Mouse (Mus musculus): ENCODE results near the gene Stra6. TPM values are rescaled to one million over a fixed set of nuclear protein-coding genes. Genes with fewer than 3 reads are reported as not detected.

Stra6 gene
- polyA plus RNA-seq, 2 experiments, result 0.07 TPM; not detected in 1

DNA sequence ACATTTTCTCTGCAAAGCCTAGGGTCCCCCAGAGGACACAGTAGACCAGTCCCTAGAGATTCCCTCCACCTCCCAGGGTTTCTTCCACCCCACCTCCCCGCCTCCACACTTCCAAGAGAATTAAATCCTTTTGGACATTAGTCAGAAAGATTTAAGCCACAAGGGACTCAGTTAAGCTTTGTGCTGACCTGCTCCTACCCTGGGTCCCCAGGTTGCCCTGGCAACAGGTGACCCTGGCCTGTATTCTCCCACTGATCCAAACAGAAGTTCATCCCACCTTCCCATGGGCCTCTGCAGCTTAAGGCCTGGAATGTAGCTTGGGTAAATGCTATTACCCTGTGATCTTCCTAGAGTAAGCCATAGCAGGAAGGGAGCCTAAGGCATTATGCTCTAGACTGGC, 81.1 kb downstream of the Stra6 start:
- H3K27ac ChIP-seq, result no peak overlapping the region
- WGBS (ENCODE audit: insufficient replicate concordance), result 54% methylated on average over 1 of the region's 1 CpGs
- no peaks in the 10 kb centered on the region for H3K4me1 ChIP-seq (replicated peaks; ENCODE audit: control insufficient read depth in 2 of 2, insufficient read depth in 2 of 2, low read length in 1 of 2)
- TF ChIP-seq EP300 (IDR thresholded peaks at IDR 0.05; ENCODE audit: low read depth) (no peak), CTCF (IDR thresholded peaks at IDR 0.05; ENCODE audit: low read depth) (no peak)
- ATAC-seq (ENCODE audit: insufficient read depth), result no peak
- H3K27me3 ChIP-seq (ENCODE audit: control insufficient read depth, insufficient read depth, low read length), result no peaks in the 10 kb centered on the region
- DNase-seq (ENCODE audit: low read depth in 3 of 3, low spot score in 3 of 3), result no peak
- H3K9me3 ChIP-seq (ENCODE audit: control insufficient read depth, low read length), result no peaks in the 10 kb centered on the region
- no peak overlapping the region for H3K4me3 ChIP-seq (ENCODE audit: insufficient read depth in 1 of 2, low read depth in 2 of 2, low read length in 2 of 2)
- no peak overlapping the region for H3K9ac ChIP-seq (replicated peaks)
- no peaks in the 10 kb centered on the region for H3K36me3 ChIP-seq (replicated peaks; ENCODE audit: control insufficient read depth, insufficient read depth, low read depth)
- H3K4me2 ChIP-seq (ENCODE audit: low read depth), result no peak overlapping the region

DNA sequence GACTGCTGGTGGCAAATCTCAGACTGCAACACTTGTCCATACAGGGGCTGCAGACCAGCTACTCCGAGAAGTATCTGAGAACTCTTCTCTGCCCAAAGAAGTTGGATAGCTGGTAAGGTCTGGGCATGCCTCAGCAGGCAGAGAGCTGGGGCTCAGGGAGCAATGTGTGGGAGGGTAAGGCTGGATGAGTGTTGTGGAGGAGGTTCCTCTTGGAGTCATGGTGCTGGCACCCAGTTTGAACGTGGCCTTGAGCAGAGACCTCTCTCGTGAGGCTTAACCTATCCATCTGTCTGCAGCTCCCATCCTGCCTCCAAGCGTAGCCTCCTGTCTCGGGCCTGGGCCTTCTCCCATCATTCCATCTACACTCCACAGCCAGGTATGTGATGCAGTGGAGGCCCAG, 81.8 kb downstream of the Stra6 start:
- Histone ChIP-seq H3K4me3 (ENCODE audit: insufficient read depth in 1 of 2, low read depth in 2 of 2, low read length in 2 of 2) (no peak overlapping the region), H3K9ac (replicated peaks) (no peak overlapping the region), H3K9me3 (ENCODE audit: control insufficient read depth, low read length) (no peaks in the 10 kb centered on the region), H3K4me2 (ENCODE audit: low read depth) (no peak overlapping the region), H3K27me3 (ENCODE audit: control insufficient read depth, insufficient read depth, low read length) (no peaks in the 10 kb centered on the region), H3K27ac (no peak overlapping the region), H3K4me1 (replicated peaks; ENCODE audit: control insufficient read depth in 2 of 2, insufficient read depth in 2 of 2, low read length in 1 of 2) (no peaks in the 10 kb centered on the region), H3K36me3 (replicated peaks; ENCODE audit: control insufficient read depth, insufficient read depth, low read depth) (no peaks in the 10 kb centered on the region)
- DNase-seq (ENCODE audit: low read depth in 3 of 3, low spot score in 3 of 3) (no peak), ATAC-seq (ENCODE audit: insufficient read depth) (no peak)
- TF ChIP-seq CTCF (IDR thresholded peaks at IDR 0.05; ENCODE audit: low read depth) (no peak), EP300 (IDR thresholded peaks at IDR 0.05; ENCODE audit: low read depth) (no peak)
- 57% methylated on average over 5 of the region's 5 CpGs for WGBS (ENCODE audit: insufficient replicate concordance)

DNA sequence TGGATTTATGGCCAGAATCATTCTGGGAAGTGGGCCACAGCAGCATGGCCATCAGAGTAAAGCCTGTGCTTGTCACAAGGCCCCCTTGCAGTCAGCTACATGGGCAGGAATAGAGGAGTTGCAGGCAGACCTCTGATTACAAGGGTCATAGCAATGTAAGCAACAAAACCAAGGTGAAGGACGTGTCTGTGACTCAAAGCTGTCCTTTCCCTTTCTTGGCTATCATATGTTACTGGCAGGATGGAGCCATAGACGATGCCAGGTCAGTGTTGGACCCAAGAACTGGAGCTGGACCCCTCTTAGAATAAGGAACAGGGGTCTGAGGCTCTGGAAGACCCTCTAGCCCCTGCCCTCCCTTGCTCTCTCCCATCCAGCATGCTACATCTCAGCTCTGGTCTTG, 85.2 kb downstream of the Stra6 start:
- Histone ChIP-seq H3K9me3 (ENCODE audit: control insufficient read depth, low read length) (no peaks in the 10 kb centered on the region), H3K36me3 (replicated peaks; ENCODE audit: control insufficient read depth, insufficient read depth, low read depth) (no peaks in the 10 kb centered on the region), H3K27ac (no peak overlapping the region), H3K9ac (replicated peaks) (no peak overlapping the region), H3K4me3 (ENCODE audit: insufficient read depth in 1 of 2, low read depth in 2 of 2, low read length in 2 of 2) (no peak overlapping the region), H3K27me3 (ENCODE audit: control insufficient read depth, insufficient read depth, low read length) (no peaks in the 10 kb centered on the region), H3K4me2 (ENCODE audit: low read depth) (no peak overlapping the region), H3K4me1 (replicated peaks; ENCODE audit: control insufficient read depth in 2 of 2, insufficient read depth in 2 of 2, low read length in 1 of 2) (no peaks in the 10 kb centered on the region)
- ATAC-seq (ENCODE audit: insufficient read depth), result no peak
- TF ChIP-seq CTCF (IDR thresholded peaks at IDR 0.05; ENCODE audit: low read depth) (no peak), EP300 (IDR thresholded peaks at IDR 0.05; ENCODE audit: low read depth) (no peak)
- no peak for DNase-seq (ENCODE audit: low read depth in 3 of 3, low spot score in 3 of 3)
- WGBS (ENCODE audit: insufficient replicate concordance), result 16% methylated on average over 2 of the region's 2 CpGs

DNA sequence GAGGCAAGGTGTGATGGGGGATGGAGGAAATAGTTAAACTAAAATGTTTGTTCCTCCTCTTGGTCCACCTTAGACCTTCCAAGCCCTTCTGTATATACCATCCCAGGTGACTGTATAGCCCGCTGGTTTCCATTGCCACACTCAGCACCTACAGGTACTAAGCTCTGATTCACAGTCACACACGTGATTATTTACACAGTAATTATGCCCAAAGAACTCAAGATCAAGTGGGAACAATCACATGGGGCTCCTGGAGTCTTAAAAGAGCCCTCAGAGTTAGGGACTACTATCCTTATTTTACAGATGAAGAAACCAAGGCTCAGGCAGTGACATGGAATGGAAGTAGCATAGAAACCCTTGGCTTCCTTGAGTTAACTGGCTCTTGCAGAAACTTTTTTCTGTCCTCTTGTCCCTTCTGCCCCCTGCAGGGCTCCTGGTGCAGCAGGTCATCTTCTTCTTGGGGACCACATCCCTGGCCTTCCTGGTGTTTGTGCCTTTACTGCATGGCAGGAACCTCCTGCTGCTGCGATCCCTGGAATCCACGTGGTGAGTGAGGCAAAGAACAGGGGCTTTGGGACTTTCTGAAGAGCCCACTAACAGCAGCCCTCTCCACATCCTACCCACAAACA, 87.3 kb downstream of the Stra6 start:
- 47% methylated on average over 4 of the region's 4 CpGs for WGBS (ENCODE audit: insufficient replicate concordance)
- Histone ChIP-seq H3K9ac (replicated peaks) (no peak overlapping the region), H3K9me3 (ENCODE audit: control insufficient read depth, low read length) (no peaks in the 10 kb centered on the region), H3K36me3 (replicated peaks; ENCODE audit: control insufficient read depth, insufficient read depth, low read depth) (no peaks in the 10 kb centered on the region), H3K4me1 (replicated peaks; ENCODE audit: control insufficient read depth in 2 of 2, insufficient read depth in 2 of 2, low read length in 1 of 2) (no peaks in the 10 kb centered on the region), H3K4me2 (ENCODE audit: low read depth) (no peak overlapping the region), H3K27me3 (ENCODE audit: control insufficient read depth, insufficient read depth, low read length) (no peaks in the 10 kb centered on the region), H3K4me3 (ENCODE audit: insufficient read depth in 1 of 2, low read depth in 2 of 2, low read length in 2 of 2) (no peak overlapping the region), H3K27ac (no peak overlapping the region)
- ATAC-seq (ENCODE audit: insufficient read depth) (no peak), DNase-seq (ENCODE audit: low read depth in 3 of 3, low spot score in 3 of 3) (no peak)
- TF ChIP-seq EP300 (IDR thresholded peaks at IDR 0.05; ENCODE audit: low read depth) (no peak), CTCF (IDR thresholded peaks at IDR 0.05; ENCODE audit: low read depth) (no peak)

DNA sequence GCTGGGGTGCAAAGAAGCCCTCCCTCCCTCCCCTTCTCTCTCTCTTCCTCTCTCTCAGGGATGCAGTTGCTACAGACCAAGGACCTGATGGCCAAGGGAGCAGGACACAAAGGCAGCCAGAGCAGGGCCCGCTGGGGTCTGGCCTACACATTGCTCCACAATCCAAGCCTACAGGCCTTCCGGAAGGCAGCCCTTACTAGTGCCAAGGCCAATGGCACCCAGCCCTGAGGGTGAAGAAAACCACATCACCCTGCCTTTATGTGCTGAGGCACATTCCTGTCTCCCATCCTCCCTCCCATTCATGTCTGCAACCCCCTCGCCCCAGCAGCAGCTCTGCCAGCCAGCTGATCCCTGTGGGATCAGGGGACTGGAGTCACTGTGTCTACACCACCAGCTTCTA, 89.5 kb downstream of the Stra6 start:
- Histone ChIP-seq H3K4me1 (replicated peaks; ENCODE audit: control insufficient read depth in 2 of 2, insufficient read depth in 2 of 2, low read length in 1 of 2) (no peaks in the 10 kb centered on the region), H3K36me3 (replicated peaks; ENCODE audit: control insufficient read depth, insufficient read depth, low read depth) (no peaks in the 10 kb centered on the region), H3K27me3 (ENCODE audit: control insufficient read depth, insufficient read depth, low read length) (no peaks in the 10 kb centered on the region), H3K9ac (replicated peaks) (no peak overlapping the region), H3K27ac (no peak overlapping the region), H3K9me3 (ENCODE audit: control insufficient read depth, low read length) (no peaks in the 10 kb centered on the region), H3K4me2 (ENCODE audit: low read depth) (no peak overlapping the region), H3K4me3 (ENCODE audit: insufficient read depth in 1 of 2, low read depth in 2 of 2, low read length in 2 of 2) (no peak overlapping the region)
- DNase-seq (ENCODE audit: low read depth in 3 of 3, low spot score in 3 of 3) (no peak), ATAC-seq (ENCODE audit: insufficient read depth) (no peak)
- 67% methylated on average over 3 of the region's 3 CpGs for WGBS (ENCODE audit: insufficient replicate concordance)
- TF ChIP-seq CTCF (IDR thresholded peaks at IDR 0.05; ENCODE audit: low read depth), result no peak
- no peak for TF ChIP-seq EP300 (IDR thresholded peaks at IDR 0.05; ENCODE audit: low read depth)

All from liver, embryonic 14.5 days (tissue).